Mouse (Mus musculus) gastrocnemius, adult 2 months (tissue): ENCODE results near the gene Glis2. TPM values are rescaled to one million over a fixed set of nuclear protein-coding genes. Genes with fewer than 3 reads are reported as not detected.
"Not testable (repeated sequence)": the region's sequence is repeated elsewhere in the genome, so short reads cannot be mapped to it uniquely, and the experiment has no call there.

ENCODE experiments used
- DNase-seq: peaks from one replicate; pipeline ENCODE4 v3.0.0; 2022
- H3K27ac ChIP-seq: fragments of 200-600 bp; 2 replicates; pipeline ENCODE4 v1.8.1; 2022; ENCODE audit warnings: mild to moderate bottlenecking
- H3K4me3 ChIP-seq: fragments of 200-600 bp; 2 replicates; pipeline ENCODE4 v1.8.1; 2022; ENCODE audit warnings: mild to moderate bottlenecking, moderate library complexity
- CTCF ChIP-seq: fragments of 200-600 bp; IDR thresholded peaks from 2 replicates; pipeline ENCODE4 v1.8.1; 2022; ENCODE audit warnings: antibody characterized with exemption, mild to moderate bottlenecking, moderate library complexity
- intact Hi-C: fragments of 180-260 bp; cut with DNase I; formaldehyde crosslinking; loops from one replicate; pipeline ENCODE4 v1.15.1; 2025
- total RNA-seq, 2 experiments: library from RNA; stranded (reverse); gene quantifications; 2 replicates each; pipeline ENCODE4 v1.2.3; 2021

Glis2 gene
- total RNA-seq, 2 experiments from 2014 or later: 5.2 to 6.9 TPM

DNA sequence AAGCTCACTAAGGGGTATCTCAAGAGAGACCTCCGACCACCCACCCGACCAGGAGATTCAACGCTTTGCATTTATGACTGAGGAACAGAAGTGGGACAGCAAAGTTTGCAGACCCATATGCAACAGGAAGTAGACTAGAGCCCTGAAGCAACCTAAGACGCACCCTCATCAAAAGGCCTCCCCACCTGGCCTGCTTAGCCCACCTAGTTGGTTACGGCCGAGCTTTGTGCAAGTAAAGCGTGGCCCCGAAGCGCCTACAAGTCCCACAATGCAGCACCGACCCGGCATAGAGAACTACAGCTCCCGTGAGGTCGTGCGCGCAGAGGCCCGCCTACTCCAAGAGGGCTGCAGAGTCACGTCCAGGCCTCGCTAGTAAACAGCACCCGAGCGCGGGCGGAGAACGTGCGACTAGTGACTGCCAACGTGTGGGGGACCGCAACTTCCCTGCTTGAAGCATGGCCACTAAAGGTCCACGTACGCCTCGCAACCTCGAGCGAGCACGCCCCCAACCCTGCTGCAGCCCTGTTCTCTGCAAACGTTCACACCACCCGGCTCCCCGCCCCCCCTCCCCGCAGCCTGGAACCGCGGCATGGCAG is 36.0 kb upstream of the Glis2 start:
- H3K27ac ChIP-seq: peak overlapping the region; percentile 97
- TF ChIP-seq CTCF: no peak
- intact Hi-C loops: no loop called here
- peak overlapping the region; percentile 89 for H3K4me3 ChIP-seq
- peak; percentile 94 for DNase-seq

DNA sequence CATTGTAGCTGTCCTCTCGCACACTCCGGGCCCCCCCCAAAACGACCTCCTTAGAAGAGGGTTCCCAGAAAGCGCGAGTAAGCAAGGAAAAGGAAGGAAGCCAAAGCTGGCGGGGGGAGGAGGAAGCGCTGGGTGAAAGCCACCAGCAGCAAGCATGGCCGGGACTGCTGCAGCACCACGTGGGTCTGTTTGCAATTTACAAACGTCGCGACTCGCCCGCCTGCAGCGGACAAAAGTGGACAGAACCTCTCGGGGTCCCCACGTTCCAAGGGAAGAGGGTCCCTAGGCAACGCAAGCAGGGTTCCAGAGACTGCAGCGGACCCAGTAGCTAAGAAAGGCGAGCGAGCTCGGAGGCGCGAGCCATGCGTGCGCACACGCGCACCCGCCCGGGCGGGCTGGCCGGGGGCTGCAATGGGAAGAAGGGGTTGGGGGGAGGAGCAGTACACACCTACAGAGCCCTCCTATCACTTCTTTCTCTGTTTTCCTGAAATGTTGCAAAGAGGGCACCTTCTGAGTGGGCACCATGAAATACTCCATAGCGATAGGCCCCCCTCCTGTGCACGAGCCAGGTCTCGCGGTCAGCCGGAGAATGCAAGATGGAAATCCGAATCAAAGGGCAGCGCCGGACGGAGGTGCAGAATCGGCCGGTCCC is 35.4 kb upstream of the Glis2 start:
- intact Hi-C loops: no loop called here
- TF ChIP-seq CTCF: no peak
- DNase-seq: peak; percentile 80
- peak overlapping the region; percentile 97 for H3K27ac ChIP-seq
- peak overlapping the region; percentile 89 for H3K4me3 ChIP-seq

DNA sequence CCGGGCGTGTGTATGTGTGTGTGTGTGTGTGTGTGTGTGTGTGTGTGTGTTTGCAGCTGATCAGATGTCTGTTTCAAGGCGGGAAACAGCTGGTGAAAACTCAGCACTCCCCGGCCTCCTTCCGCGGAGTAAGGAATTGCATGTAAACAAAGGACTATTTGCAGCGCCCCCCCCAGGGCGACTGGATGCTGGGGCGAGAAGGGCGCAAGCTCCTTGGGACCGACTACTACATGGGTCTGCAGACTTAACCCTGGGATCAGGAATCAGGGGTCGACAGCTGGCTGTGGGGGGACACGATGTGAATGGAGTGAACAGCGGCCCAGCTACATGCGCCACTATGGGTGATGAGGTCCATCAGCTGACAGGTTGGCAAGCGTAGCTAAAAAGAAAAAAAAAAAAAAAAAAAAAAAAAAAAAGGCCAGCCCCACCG is 34.8 kb upstream of the Glis2 start, which contains the start of gene Tfap4:
Gene Tfap4 (minus strand): TSS at position 140 of the 430 bp plus-strand sequence.
- Histone ChIP-seq H3K4me3 (peak within 1 kb of the TSS; percentile 89), H3K27ac (peak within 1 kb of the TSS; percentile 97)
- peak; percentile 52 for TF ChIP-seq CTCF
- intact Hi-C loops: loop anchor here (2.0 kb wide), 1 partner anchor 47 kb away; no protein-coding TSS in a partner anchor
- DNase-seq: peak; percentile 88

DNA sequence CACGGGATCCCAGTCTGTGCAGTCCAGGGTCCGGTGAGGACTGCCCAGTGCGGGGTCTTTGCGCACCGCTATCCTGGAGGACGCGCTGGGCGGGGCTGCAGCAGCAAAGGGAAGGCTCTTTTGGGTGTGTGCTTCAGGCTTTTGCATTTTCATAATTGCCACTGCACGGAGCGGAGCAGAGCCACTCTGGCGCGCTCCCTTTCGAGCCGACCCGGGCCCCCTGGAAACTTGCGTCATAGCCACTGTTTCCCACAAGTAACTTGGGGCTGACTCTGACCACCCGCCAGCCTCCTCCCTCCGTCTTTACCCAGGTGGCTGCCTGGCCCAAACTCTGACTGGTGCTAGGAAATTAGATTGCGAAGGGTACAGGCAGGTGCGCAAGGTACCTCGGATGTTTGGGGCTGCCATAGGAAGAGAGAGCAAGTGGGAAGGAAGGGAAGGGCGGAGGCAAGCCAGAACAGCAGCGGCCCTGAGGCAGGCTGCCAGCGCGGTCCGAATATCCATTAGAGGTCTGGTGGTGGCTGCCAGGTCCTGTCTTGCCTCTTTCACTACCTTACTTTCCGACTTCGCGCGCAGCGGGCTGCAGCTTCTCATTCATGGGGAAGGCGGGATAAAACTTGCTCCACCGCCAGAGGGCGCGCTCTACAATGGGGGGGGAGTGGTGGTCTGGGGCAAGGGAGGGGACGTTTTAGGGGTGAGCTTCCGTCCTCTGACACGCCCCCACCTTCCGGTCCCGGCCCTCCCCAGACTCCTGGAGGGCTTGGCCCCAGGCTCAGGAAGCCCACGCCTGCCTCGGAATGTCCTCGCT is 34.2 kb upstream of the Glis2 start:
- peak; percentile 73 for TF ChIP-seq CTCF
- Histone ChIP-seq H3K27ac (peak overlapping the region; percentile 97), H3K4me3 (peak overlapping the region; percentile 89)
- DNase-seq: peak; percentile 86
- intact Hi-C loops: loop anchor here (2.0 kb wide), 1 partner anchor 46 kb away; no protein-coding TSS in a partner anchor

DNA sequence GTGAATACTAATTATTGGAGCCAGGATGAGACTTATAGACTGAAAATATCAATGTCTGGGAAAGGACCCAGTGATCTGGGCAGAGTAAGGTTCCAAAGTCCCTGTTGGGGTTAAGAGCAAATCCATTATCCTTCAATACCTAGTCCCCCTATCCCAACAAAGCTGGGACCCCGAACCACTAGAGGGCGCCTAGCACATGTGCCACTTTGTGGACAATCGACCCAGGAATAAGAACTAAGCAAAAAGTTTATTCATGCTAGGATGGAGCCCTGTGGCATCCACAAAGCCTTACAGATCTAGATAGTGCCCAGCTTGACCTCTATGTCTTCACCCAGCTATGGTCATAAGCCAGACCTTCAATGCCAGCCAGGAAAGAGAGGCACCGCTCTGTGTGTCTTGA is 26.6 kb upstream of the Glis2 start:
- Histone ChIP-seq H3K4me3 (no peak overlapping the region), H3K27ac (no peak overlapping the region)
- peak; percentile 91 for DNase-seq
- TF ChIP-seq CTCF: peak; percentile 97
- intact Hi-C loops: loop anchor here (5.0 kb wide), 1 partner anchor 99 kb away; no protein-coding TSS in a partner anchor

DNA sequence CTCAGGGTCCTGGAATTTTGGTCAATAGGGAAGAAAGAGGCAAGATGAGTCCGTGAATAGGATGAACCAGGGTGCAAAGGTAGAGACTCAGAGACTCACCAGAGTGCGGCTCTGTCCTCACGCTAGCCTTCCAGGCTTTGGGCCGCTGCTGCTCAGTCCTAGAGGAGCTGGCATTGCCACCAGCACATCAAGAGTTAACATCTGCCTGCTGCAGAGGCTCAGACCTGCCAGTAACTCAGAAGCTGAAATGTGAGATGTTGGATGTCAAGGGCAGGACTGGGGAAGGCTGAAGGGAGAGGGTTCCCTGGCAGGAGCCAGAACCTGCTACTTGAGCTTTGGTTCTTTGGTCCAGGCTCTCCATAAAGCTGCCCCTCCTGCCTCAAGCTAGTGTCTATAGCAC is 23.8 kb upstream of the Glis2 start:
- peak; percentile 53 for DNase-seq
- Histone ChIP-seq H3K4me3 (no peak overlapping the region), H3K27ac (peak overlapping the region; percentile 46; the same call in 1 of the 2 replicates)
- intact Hi-C loops: no loop called here
- TF ChIP-seq CTCF: no peak

DNA sequence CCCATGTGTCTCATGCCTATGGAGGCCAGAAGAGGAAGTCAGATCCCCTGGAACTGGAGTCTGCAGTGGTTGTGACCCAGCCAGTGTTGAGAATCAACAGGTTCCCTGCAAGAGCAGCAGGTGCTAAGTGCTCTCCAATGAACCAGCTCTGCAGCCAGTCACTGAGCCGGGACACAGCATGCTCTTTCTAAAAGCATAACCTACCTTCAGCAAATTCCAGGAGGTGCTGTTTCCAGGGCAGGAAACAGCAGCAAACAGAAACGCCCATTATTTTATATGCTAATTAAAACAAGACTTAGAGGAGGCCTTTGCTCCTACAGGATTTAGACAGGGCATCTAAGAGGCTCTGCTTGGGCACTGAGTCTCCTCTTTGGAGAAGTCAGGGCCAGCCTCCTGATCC is 18.5 kb upstream of the Glis2 start:
- Histone ChIP-seq H3K4me3 (no peak overlapping the region), H3K27ac (no peak overlapping the region)
- intact Hi-C loops: no loop called here
- DNase-seq: no peak
- no peak for TF ChIP-seq CTCF

DNA sequence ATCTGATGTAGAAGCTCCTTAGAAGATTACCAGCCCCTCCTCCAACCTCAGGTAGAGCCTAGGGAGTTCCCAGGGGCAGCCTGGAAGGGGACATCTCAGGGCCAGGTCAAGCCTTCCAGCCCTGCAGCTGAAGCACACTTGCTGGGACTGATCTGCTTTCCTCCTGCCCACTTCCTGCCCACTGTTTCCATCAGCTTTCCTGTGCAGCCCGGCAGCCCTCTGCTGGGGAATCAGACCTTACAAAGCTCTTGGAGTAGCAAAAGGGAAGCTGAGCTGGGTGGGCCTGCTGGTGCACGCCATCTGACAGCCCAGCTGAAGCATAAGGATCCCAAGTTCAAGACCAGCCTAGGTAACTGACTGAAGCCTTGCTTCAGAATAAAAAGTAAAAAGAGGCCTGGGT is 17.6 kb upstream of the Glis2 start:
- DNase-seq: no peak
- H3K27ac ChIP-seq: no peak overlapping the region
- intact Hi-C loops: no loop called here
- no peak overlapping the region for H3K4me3 ChIP-seq
- TF ChIP-seq CTCF: no peak

DNA sequence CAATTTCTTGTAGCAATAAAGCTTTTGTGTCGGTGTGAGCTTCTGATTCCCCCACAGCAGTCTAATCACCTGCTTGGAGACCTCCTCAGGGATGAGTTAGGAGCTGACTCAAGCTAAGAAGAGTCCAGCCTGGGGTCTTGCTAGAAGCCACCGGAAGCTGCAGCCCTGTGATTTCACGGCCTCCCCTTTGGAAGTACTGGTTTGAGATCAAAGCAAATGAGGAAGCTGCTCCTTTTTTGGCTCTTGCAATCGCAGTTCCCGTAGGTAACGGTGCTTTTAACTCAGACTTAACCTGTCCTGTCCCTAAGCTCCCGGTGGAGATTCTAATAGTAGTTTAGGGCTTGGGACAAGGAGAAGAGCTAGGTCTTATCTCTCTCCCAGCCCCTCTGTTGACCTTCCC is 15.9 kb upstream of the Glis2 start:
- intact Hi-C loops: no loop called here
- Histone ChIP-seq H3K4me3 (no peak overlapping the region), H3K27ac (no peak overlapping the region)

DNA sequence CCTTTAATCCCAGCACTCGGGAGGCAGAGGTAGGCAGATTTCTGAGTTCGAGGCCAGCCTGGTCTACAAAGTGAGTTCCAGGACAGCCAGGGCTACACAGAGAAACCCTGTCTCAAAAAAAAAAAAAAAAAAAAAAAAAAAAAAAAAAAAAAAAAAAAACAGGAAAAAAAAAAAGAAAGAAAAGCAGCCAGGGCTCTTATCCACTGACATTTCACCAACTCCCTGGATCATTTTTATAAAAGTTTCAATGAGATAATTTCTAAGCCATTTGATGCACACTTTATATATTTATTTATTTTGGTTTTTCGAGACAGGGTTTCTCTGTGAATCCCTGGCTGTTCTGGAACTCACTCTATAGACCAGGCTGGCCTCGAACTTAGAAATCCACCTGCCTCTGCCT is 13.3 kb upstream of the Glis2 start:
- H3K27ac ChIP-seq, DNase-seq, intact Hi-C loops, H3K4me3 ChIP-seq: not testable (repeated sequence)

More for the DNA sequence above, 15.9 kb upstream of the Glis2 start:
- no peak for DNase-seq
- no peak for TF ChIP-seq CTCF

DNA sequence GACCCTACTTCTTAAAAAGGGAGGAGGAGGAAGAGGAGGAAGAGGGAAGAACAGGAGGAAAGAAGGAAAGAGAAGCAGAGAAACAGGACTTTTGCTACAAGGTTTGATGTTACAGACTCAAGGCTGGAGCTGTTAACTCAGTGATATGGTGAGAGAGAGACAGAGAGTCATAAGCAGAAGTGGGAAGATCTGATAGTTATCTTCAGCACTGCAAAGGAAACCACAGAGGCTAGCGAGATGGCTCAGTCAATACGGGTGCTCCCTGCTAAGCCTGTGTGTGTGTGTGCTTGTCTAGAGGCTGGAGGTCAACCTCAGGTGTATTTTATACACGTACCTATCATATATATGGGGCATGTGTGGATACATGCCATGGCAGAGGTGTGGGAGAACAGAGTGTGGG is 10.7 kb upstream of the Glis2 start:
- no peak for TF ChIP-seq CTCF
- H3K4me3 ChIP-seq: no peak overlapping the region
- DNase-seq: no peak
- H3K27ac ChIP-seq: no peak overlapping the region
- intact Hi-C loops: no loop called here

DNA sequence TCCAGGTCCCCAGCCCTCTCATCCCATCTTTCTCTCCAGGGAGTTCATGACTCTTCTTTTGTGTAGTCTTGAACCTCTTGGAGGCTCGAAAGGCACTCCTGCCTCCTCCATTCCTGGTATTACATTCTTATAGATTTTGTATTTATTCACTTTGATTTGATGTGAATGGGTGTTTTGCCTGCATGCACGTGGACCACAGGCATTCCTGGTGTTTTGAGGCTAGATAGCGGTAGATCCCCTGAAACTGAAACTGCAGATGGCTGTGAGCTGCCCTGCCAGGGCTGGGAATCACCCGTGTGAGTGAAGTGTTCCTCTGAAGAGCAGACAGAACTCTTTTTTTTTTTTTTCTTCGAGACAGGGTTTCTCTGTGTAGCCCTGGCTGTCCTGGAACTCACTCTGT is 10.1 kb upstream of the Glis2 start:
- intact Hi-C loops: no loop called here
- TF ChIP-seq CTCF: no peak

More for the DNA sequence above, 10.1 kb upstream of the Glis2 start:
- no peak for DNase-seq
- no peak overlapping the region for H3K27ac ChIP-seq
- no peak overlapping the region for H3K4me3 ChIP-seq
